Mouse (Mus musculus) midbrain, postnatal 0 days (tissue): Measurements from ENCODE around the gene Ranbp9. TPM values are rescaled to one million over a fixed set of nuclear protein-coding genes. Genes with fewer than 3 reads are reported as not detected.

Experiments
- ATAC-seq: fragments of 200-750 bp; cut with Nextera tagmentation; 2 replicates; pipeline ENCODE4 v1.8.0; 2017; ENCODE audit warnings: moderate number of reproducible peaks, mild to moderate bottlenecking, moderate TSS enrichment, moderate library complexity; ENCODE audit not compliant: low FRiP score
- DNase-seq: peaks from one replicate; pipeline ENCODE4 v3.0.0-alpha.2; 2015; ENCODE audit warnings: low spot score
- H3K27ac ChIP-seq: fragments of 300-500 bp; sonication (generic); 2 replicates; pipeline ENCODE4 v1.5.1; 2014; ENCODE audit warnings: low read depth, mild to moderate bottlenecking, low read length, mixed read lengths
- H3K27me3 ChIP-seq: fragments of 300-500 bp; sonication (generic); 2 replicates; pipeline ENCODE4 v1.6.1; 2014; ENCODE audit warnings: low read length, control low read depth, mixed read lengths; ENCODE audit not compliant: insufficient read depth
- H3K36me3 ChIP-seq: fragments of 300-500 bp; sonication (generic); 2 replicates; pipeline ENCODE4 v1.6.1; 2014; ENCODE audit warnings: low read length, control low read depth, mixed read lengths; ENCODE audit not compliant: insufficient read depth
- H3K4me1 ChIP-seq: fragments of 300-500 bp; sonication (generic); 2 replicates; pipeline ENCODE4 v1.6.1; 2014; ENCODE audit warnings: mild to moderate bottlenecking, control low read depth, antibody characterized with exemption, low read length, mixed read lengths; ENCODE audit not compliant: insufficient read depth
- H3K4me2 ChIP-seq: fragments of 300-500 bp; sonication (generic); 2 replicates; pipeline ENCODE4 v1.6.1; 2014; ENCODE audit warnings: low read depth, mild to moderate bottlenecking, low read length, mixed read lengths; ENCODE audit not compliant: poor library complexity, severe bottlenecking
- H3K4me3 ChIP-seq: fragments of 300-500 bp; sonication (generic); 2 replicates; pipeline ENCODE4 v1.5.1; 2014; ENCODE audit warnings: low read depth, mild to moderate bottlenecking, low read length, moderate library complexity
- H3K9ac ChIP-seq: fragments of 300-500 bp; sonication (generic); replicated peaks from 2 replicates; pipeline ENCODE4 v1.6.1; 2014; ENCODE audit warnings: mild to moderate bottlenecking, low read length, moderate library complexity, mixed read lengths; ENCODE audit not compliant: poor library complexity, severe bottlenecking
- H3K9me3 ChIP-seq: fragments of 300-500 bp; sonication (generic); 2 replicates; pipeline ENCODE4 v1.6.1; 2016; ENCODE audit warnings: low read length, control low read depth
- CTCF ChIP-seq: IDR thresholded peaks from 2 replicates; pipeline ENCODE4 v1.5.1; 2016; ENCODE audit warnings: antibody characterized with exemption, mild to moderate bottlenecking
- WGBS: fragments of 180-500 bp; shearing (Covaris S2); extraction: QIAGEN DNeasy Blood & Tissue Kit; methylation state at CpG from one replicate; pipeline ENCODE4 v1.1.7; 2014; 5-methylcytosine and 5-hydroxymethylcytosine counted together
- polyA plus RNA-seq: library from polyadenylated mRNA; unstranded; fragments of >200 nt; fragmentation: Nextera tagmentation; extraction: Ambion mirVana; gene quantifications from 2 replicates; pipeline ENCODE4 v1.2.1, GENCODE M21; 2015
- total RNA-seq: library from RNA; depleted of rRNA; stranded (reverse); fragments of >200 nt; gene quantifications from 2 replicates; pipeline ENCODE4 v1.2.3, GENCODE M21; 2014

Gene Ranbp9
- total and polyA plus RNA-seq, 2 experiments from 2014 or later: 11.7 to 43.7 TPM

- TF ChIP-seq CTCF: no peak
- Histone ChIP-seq H3K9ac (peak overlapping the region; percentile 97), H3K4me3 (peak overlapping the region; percentile 94), H3K27ac (peak overlapping the region; percentile 95), H3K4me2 (peak overlapping the region; percentile 78), H3K9me3 (no peaks in the 10 kb centered on the region), H3K27me3 (no peaks in the 10 kb centered on the region), H3K36me3 (no peaks in the 10 kb centered on the region), H3K4me1 (peaks cover 3% of the 10 kb centered on the region; the same call in 1 of the 2 replicates)
- ATAC-seq (no peak), DNase-seq (peak; percentile 20)
- WGBS: under 1% methylated on average over 35 of the region's 36 CpGs
Measured at GRCm38 (mm10) chr13:43479767-43480571, 1.1 kb downstream of the Ranbp9 start.

GRCm38 (mm10) chr13:43479024-43479705 lies 1.9 kb downstream of the Ranbp9 start:
- peaks cover 3% of the 10 kb centered on the region; the same call in 1 of the 2 replicates for H3K4me1 ChIP-seq
- H3K27ac ChIP-seq: 0 out of 2 replicates have a peak overlapping the region, but pooled peaks have one; percentile 1
- no peaks in the 10 kb centered on the region for H3K27me3 ChIP-seq
- H3K4me2 ChIP-seq: peak overlapping the region; percentile 78
- 5% methylated on average over 6 of the region's 6 CpGs for WGBS
- TF ChIP-seq CTCF: no peak
- H3K4me3 ChIP-seq: peak overlapping the region; percentile 94
- no peaks in the 10 kb centered on the region for H3K9me3 ChIP-seq
- ATAC-seq (no peak), DNase-seq (peak; percentile 21)
- peak overlapping the region; percentile 97 for H3K9ac ChIP-seq
- H3K36me3 ChIP-seq: no peaks in the 10 kb centered on the region

GRCm38 (mm10) chr13:43478586-43478985 lies 2.5 kb downstream of the Ranbp9 start:
- H3K27me3 ChIP-seq: no peaks in the 10 kb centered on the region
- no peaks in the 10 kb centered on the region for H3K9me3 ChIP-seq
- no peak for DNase-seq
- TF ChIP-seq CTCF: no peak
- peak overlapping the region; percentile 78 for H3K4me2 ChIP-seq
- peak overlapping the region; percentile 56 for H3K9ac ChIP-seq
- ATAC-seq: no peak
- H3K36me3 ChIP-seq: no peaks in the 10 kb centered on the region
- no peak overlapping the region for H3K27ac ChIP-seq
- H3K4me1 ChIP-seq: peaks cover 3% of the 10 kb centered on the region; the same call in 1 of the 2 replicates
- 13% methylated on average over 8 of the region's 8 CpGs for WGBS
- H3K4me3 ChIP-seq: peak overlapping the region; percentile 94

- H3K36me3 ChIP-seq: no peaks in the 10 kb centered on the region
- no peak overlapping the region for H3K9ac ChIP-seq
- H3K27me3 ChIP-seq: no peaks in the 10 kb centered on the region
- 90% methylated on average over 3 of the region's 3 CpGs for WGBS
- 0 out of 2 replicates have a peak overlapping the region, but pooled peaks have one; percentile 78 for H3K4me2 ChIP-seq
- H3K9me3 ChIP-seq: no peaks in the 10 kb centered on the region
- H3K4me1 ChIP-seq: peaks cover 3% of the 10 kb centered on the region; the same call in 1 of the 2 replicates
- no peak overlapping the region for H3K27ac ChIP-seq
- TF ChIP-seq CTCF: no peak
- ATAC-seq: no peak
- H3K4me3 ChIP-seq: no peak overlapping the region
- no peak for DNase-seq
Measured at GRCm38 (mm10) chr13:43477098-43477697, 3.9 kb downstream of the Ranbp9 start.

GRCm38 (mm10) chr13:43476226-43476625 lies 4.9 kb downstream of the Ranbp9 start:
- no peaks in the 10 kb centered on the region for H3K27me3 ChIP-seq
- ATAC-seq (no peak), DNase-seq (no peak)
- no peaks in the 10 kb centered on the region for H3K36me3 ChIP-seq
- H3K9me3 ChIP-seq: no peaks in the 10 kb centered on the region
- no peak overlapping the region for H3K9ac ChIP-seq
- 93% methylated on average over 7 of the region's 7 CpGs for WGBS
- H3K4me3 ChIP-seq: no peak overlapping the region
- H3K4me1 ChIP-seq: no peaks in the 10 kb centered on the region
- no peak overlapping the region for H3K27ac ChIP-seq
- no peak for TF ChIP-seq CTCF
- no peak overlapping the region for H3K4me2 ChIP-seq
